Mouse (Mus musculus): ENCODE measurements at regions not wholly inside any gene's neighbourhood (a gene's known extent, or its start where the extent isn't known, plus 50 kb on each side); places are given as distances from the start of the nearest gene placed in this dataset.

DNA sequence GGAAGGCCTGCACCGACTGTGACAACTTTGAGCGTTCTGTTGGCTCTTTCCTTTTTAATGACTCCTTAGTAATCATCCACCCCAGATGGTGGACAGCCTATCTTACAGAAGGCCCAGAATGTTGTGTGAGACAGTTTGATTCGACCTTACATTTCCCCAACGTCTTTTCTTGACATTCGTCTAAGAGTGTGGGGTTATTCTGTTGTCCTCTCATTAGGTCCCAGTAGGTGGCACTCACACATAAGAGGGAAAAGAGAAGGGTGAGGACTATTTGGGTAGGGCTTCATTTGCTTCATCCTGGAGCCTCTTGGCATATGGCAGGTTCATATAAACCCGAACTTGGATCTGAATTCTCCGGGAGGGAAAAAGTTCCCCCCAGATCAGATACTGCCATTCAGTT, 104.4 kb downstream of the Stk35 start:
- no peak overlapping the region for H3K4me3 ChIP-seq (ENCODE audit: low read length)

DNA sequence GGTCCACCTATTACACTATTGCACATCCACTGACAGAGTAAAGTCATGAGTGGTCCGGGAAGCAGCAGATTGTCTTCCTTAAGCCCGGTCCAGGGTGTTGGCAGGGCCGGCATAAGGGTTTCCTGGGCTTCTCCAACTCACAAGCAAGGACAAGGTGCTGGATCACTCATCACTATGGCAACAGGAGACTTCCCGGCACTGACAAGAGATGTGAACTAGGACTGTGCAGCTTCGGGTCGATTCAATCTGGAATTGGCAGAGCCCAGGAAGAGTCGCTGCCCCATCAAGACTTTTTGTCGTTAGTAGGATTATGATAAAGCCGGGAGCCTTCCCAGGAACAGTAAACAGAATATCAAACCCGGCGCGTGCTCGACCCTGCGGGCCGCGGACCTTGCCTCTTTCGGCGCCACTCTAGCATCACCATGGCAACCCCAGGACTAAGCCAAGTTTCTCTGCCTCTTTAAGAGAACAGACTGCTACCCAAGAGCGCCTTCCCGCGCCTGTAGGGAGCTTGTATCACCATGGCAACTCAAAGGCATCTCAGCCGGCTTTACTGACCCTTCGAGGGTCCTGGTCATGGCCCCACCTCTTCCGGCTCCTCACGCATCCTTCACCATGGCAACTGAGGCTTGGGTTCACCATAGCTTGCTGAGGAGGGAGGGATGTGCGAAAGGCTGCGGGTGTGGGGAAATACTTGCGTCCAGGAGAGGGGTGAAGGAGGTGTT, 103.3 kb upstream of the Tgm3 start:
- Histone ChIP-seq H3K9me3 (ENCODE audit: control insufficient read depth, low read length) (no peaks in the 10 kb centered on the region), H3K36me3 (ENCODE audit: control insufficient read depth, insufficient read depth, low read length) (no peaks in the 10 kb centered on the region), H3K27me3 (ENCODE audit: control insufficient read depth, insufficient read depth, low read depth, low read length) (no peaks in the 10 kb centered on the region; the same call in 1 of the 2 replicates), H3K4me2 (ENCODE audit: low read depth, low read length) (peak overlapping the region; percentile 33), H3K4me1 (replicated peaks; ENCODE audit: control insufficient read depth, insufficient read depth, low read length) (peaks cover 5% of the 10 kb centered on the region; the same call in 1 of the 2 replicates), H3K4me3 (ENCODE audit: low read length) (peak overlapping the region; percentile 14), H3K27ac (ENCODE audit: low read length) (no peak overlapping the region), H3K9ac (ENCODE audit: low read length) (no peak overlapping the region)
- peak; percentile 78 for ATAC-seq (ENCODE audit: low read depth)
- 2% methylated on average over 28 of the region's 28 CpGs for WGBS

More for the DNA sequence above, 104.4 kb downstream of the Stk35 start:
- no peaks in the 10 kb centered on the region for H3K9me3 ChIP-seq (ENCODE audit: control insufficient read depth, low read length)
- H3K9ac ChIP-seq (ENCODE audit: low read length), result no peak overlapping the region
- no peak for ATAC-seq (ENCODE audit: low read depth)
- no peaks in the 10 kb centered on the region; the same call in 1 of the 2 replicates for H3K27me3 ChIP-seq (ENCODE audit: control insufficient read depth, insufficient read depth, low read depth, low read length)
- H3K4me2 ChIP-seq (ENCODE audit: low read depth, low read length), result no peak overlapping the region
- H3K27ac ChIP-seq (ENCODE audit: low read length), result no peak overlapping the region
- H3K36me3 ChIP-seq (ENCODE audit: control insufficient read depth, insufficient read depth, low read length), result no peaks in the 10 kb centered on the region
- H3K4me1 ChIP-seq (replicated peaks; ENCODE audit: control insufficient read depth, insufficient read depth, low read length), result peaks cover 5% of the 10 kb centered on the region; the same call in 1 of the 2 replicates
- WGBS, result 42% methylated on average over 7 of the region's 7 CpGs

DNA sequence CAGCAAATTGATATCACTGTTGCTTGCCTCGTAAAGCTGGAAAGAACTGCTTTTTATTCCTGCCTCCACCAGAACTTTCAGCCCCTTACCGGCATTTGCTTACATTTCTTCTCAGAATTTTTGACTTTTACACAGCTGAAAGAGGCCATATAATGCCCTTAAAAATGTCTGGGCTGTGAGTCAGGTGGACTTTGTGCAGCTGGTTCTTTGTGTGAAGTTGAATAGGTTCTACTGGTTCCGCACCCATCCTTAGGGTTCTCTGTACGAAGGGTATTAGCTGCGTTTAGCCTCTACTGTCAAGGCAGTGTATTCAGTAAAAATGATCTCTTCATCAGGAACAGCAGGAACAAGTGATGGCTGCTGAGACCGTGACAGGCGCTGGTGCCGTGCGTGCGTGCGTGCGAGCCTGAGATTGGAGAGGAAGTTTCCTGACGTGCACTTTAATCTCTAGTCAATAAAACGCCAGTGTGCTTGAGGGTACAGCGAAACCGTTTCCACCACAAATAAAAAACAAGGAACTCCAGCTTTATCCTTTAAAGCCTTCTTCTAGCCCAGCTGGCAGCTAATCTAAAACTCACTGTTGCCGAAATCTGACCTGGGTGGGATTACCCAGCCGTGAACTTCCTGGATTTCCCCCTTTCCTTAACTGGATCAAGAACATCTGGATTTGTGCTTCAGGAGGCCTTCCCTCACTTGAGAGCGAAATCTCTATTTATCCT, 100.8 kb upstream of the Tgm3 start:
- no peaks in the 10 kb centered on the region for H3K36me3 ChIP-seq (ENCODE audit: control insufficient read depth, insufficient read depth, low read length)
- H3K4me2 ChIP-seq (ENCODE audit: low read depth, low read length), result no peak overlapping the region
- H3K9ac ChIP-seq (ENCODE audit: low read length), result no peak overlapping the region
- no peak for ATAC-seq (ENCODE audit: low read depth)
- WGBS, result 44% methylated on average over 19 of the region's 19 CpGs
- H3K27me3 ChIP-seq (ENCODE audit: control insufficient read depth, insufficient read depth, low read depth, low read length), result no peaks in the 10 kb centered on the region; the same call in 1 of the 2 replicates
- H3K4me1 ChIP-seq (replicated peaks; ENCODE audit: control insufficient read depth, insufficient read depth, low read length), result peaks cover 5% of the 10 kb centered on the region; the same call in 1 of the 2 replicates
- no peak overlapping the region for H3K4me3 ChIP-seq (ENCODE audit: low read length)
- H3K27ac ChIP-seq (ENCODE audit: low read length), result no peak overlapping the region
- no peaks in the 10 kb centered on the region for H3K9me3 ChIP-seq (ENCODE audit: control insufficient read depth, low read length)

DNA sequence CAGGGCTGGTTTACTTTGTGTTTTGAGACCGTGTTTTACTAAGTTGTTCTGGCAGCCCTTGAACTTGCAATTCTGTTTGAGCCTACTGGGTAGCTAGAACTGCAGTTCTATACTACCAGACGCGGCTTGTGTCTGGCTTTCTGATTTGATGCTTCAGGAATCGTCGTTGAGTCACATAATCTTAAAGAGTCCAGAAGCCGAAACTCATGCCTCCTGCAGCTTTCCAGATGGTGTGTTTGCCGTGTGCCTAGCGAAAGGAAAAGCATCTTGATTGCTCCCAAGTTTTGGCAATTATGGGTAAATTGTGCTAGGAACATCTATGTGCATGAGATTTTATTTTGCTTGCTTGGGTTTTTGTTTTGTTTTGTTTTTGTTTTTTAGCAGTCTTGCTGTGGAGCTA, 99.6 kb upstream of the Tgm3 start:
- H3K4me2 ChIP-seq (ENCODE audit: low read depth, low read length), result no peak overlapping the region
- no peak overlapping the region for H3K27ac ChIP-seq (ENCODE audit: low read length)
- no peak overlapping the region for H3K9ac ChIP-seq (ENCODE audit: low read length)
- peaks cover 5% of the 10 kb centered on the region; the same call in 1 of the 2 replicates for H3K4me1 ChIP-seq (replicated peaks; ENCODE audit: control insufficient read depth, insufficient read depth, low read length)
- WGBS, result 68% methylated on average over 8 of the region's 8 CpGs
- H3K9me3 ChIP-seq (ENCODE audit: control insufficient read depth, low read length), result no peaks in the 10 kb centered on the region
- H3K36me3 ChIP-seq (ENCODE audit: control insufficient read depth, insufficient read depth, low read length), result no peaks in the 10 kb centered on the region
- no peaks in the 10 kb centered on the region; the same call in 1 of the 2 replicates for H3K27me3 ChIP-seq (ENCODE audit: control insufficient read depth, insufficient read depth, low read depth, low read length)
- H3K4me3 ChIP-seq (ENCODE audit: low read length), result no peak overlapping the region
- ATAC-seq (ENCODE audit: low read depth), result no peak

DNA sequence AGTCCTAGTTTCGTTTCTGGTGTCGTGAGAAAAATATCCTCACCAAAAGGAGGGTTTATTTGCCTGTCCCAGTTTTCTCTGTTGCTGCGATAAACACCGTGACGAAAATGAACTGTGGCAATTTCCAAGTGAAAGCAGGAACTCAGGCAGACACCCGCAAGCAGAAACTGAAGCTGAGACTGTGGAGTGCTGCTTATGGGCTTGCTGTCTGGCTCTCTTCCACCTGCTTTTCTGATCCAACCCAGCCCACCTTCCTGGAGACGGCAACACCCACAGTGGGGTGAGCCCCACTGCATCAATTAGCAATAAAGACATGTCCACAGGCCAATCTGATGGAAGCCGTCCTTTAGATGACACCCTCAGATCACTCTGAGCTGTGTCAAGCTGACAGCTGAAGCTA, 97.9 kb upstream of the Tgm3 start:
- H3K27me3 ChIP-seq (ENCODE audit: control insufficient read depth, insufficient read depth, low read depth, low read length), result no peaks in the 10 kb centered on the region; the same call in 1 of the 2 replicates
- ATAC-seq (ENCODE audit: low read depth), result no peak
- no peaks in the 10 kb centered on the region for H3K36me3 ChIP-seq (ENCODE audit: control insufficient read depth, insufficient read depth, low read length)
- H3K4me3 ChIP-seq (ENCODE audit: low read length), result no peak overlapping the region
- no peak overlapping the region for H3K4me2 ChIP-seq (ENCODE audit: low read depth, low read length)
- no peak overlapping the region for H3K9ac ChIP-seq (ENCODE audit: low read length)
- H3K9me3 ChIP-seq (ENCODE audit: control insufficient read depth, low read length), result no peaks in the 10 kb centered on the region
- WGBS, result 77% methylated on average over 8 of the region's 8 CpGs
- H3K27ac ChIP-seq (ENCODE audit: low read length), result no peak overlapping the region
- H3K4me1 ChIP-seq (replicated peaks; ENCODE audit: control insufficient read depth, insufficient read depth, low read length), result no peaks in the 10 kb centered on the region; the same call in 1 of the 2 replicates

DNA sequence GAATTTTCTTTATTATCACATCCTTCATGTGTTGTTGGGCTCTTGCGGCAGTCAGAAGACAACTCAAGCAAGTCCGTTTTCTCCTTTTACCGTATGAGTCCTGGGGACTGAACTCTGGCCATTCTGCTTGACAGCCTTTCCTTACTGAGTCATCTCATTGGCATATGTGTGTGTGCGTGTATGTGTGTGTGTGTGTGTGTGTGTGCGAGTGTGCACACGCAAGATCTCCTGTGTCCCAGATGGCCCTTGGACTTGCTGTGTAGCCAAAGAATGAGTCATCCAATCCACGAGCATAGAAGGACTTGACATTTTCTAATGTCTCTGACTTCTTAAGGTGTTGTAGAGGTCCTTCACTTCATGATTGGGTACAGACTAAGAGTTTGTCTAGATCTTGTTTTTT, 95.7 kb upstream of the Tgm3 start:
- Histone ChIP-seq H3K9me3 (ENCODE audit: control insufficient read depth, low read length) (no peaks in the 10 kb centered on the region), H3K9ac (ENCODE audit: low read length) (no peak overlapping the region), H3K4me3 (ENCODE audit: low read length) (no peak overlapping the region), H3K27me3 (ENCODE audit: control insufficient read depth, insufficient read depth, low read depth, low read length) (no peaks in the 10 kb centered on the region), H3K27ac (ENCODE audit: low read length) (no peak overlapping the region), H3K36me3 (ENCODE audit: control insufficient read depth, insufficient read depth, low read length) (no peaks in the 10 kb centered on the region), H3K4me2 (ENCODE audit: low read depth, low read length) (no peak overlapping the region), H3K4me1 (replicated peaks; ENCODE audit: control insufficient read depth, insufficient read depth, low read length) (no peaks in the 10 kb centered on the region)
- ATAC-seq (ENCODE audit: low read depth), result no peak
- WGBS, result 87% methylated on average over 7 of the region's 7 CpGs

DNA sequence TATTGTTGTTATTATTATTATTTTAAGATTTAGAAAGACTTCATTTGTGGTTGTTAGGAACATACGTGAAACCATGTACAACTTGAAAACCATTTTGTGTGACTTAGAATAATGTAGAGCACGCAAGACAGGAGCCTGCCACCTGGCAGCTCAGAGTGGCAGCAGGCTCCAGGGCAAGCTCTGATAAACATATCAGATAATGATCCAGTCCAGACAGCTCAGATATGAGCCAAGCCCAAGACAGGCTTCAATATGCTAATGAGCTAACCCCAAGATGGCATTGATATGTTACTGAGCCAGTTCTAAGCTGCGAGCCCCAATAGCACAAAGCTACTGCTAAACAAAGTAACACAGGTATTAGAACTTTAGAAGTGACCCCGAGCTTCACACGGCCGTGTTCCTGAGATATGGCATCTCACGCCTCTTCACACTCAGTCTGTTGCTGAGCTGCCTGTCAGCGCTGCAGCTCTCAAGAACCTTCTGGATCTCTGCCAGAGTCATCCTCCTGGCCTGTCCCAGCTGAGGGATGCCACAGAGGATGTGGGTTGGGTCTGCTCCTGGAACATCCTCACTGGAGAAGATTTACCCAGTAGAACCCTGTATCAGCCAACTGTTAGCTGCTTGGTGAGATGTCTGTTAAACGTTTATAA, 93.9 kb upstream of the Tgm3 start:
- Histone ChIP-seq H3K27me3 (ENCODE audit: control insufficient read depth, insufficient read depth, low read depth, low read length) (no peaks in the 10 kb centered on the region), H3K4me2 (ENCODE audit: low read depth, low read length) (no peak overlapping the region), H3K9ac (ENCODE audit: low read length) (no peak overlapping the region), H3K36me3 (ENCODE audit: control insufficient read depth, insufficient read depth, low read length) (no peaks in the 10 kb centered on the region), H3K4me3 (ENCODE audit: low read length) (no peak overlapping the region), H3K9me3 (ENCODE audit: control insufficient read depth, low read length) (no peaks in the 10 kb centered on the region), H3K27ac (ENCODE audit: low read length) (no peak overlapping the region), H3K4me1 (replicated peaks; ENCODE audit: control insufficient read depth, insufficient read depth, low read length) (no peaks in the 10 kb centered on the region)
- 59% methylated on average over 9 of the region's 9 CpGs for WGBS
- no peak for ATAC-seq (ENCODE audit: low read depth)

DNA sequence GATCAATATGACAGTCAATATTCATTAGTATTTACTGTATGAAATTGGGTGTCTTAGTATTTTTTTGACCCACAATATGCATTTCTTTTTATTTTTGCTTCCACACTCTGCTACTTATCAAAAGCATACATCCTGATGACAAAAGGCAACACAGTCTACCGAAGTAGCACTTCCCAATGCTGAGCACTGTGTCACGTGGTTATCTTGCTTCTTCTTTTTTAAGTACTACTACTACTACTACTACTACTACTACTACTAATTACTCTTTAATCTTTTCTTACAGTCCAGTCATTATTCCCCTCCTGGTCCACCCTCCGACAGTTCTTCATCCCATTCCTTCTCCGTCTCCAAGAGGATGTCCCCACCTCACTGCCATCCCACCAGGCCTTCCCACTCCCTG, 92.6 kb upstream of the Tgm3 start:
- H3K9me3 ChIP-seq (ENCODE audit: control insufficient read depth, low read length), result no peaks in the 10 kb centered on the region
- no peak overlapping the region for H3K27ac ChIP-seq (ENCODE audit: low read length)
- WGBS, result 83% methylated on average over 4 of the region's 4 CpGs
- H3K4me2 ChIP-seq (ENCODE audit: low read depth, low read length), result no peak overlapping the region
- ATAC-seq (ENCODE audit: low read depth), result no peak
- no peaks in the 10 kb centered on the region for H3K27me3 ChIP-seq (ENCODE audit: control insufficient read depth, insufficient read depth, low read depth, low read length)
- H3K9ac ChIP-seq (ENCODE audit: low read length), result no peak overlapping the region
- H3K36me3 ChIP-seq (ENCODE audit: control insufficient read depth, insufficient read depth, low read length), result no peaks in the 10 kb centered on the region
- no peak overlapping the region for H3K4me3 ChIP-seq (ENCODE audit: low read length)
- H3K4me1 ChIP-seq (replicated peaks; ENCODE audit: control insufficient read depth, insufficient read depth, low read length), result no peaks in the 10 kb centered on the region

DNA sequence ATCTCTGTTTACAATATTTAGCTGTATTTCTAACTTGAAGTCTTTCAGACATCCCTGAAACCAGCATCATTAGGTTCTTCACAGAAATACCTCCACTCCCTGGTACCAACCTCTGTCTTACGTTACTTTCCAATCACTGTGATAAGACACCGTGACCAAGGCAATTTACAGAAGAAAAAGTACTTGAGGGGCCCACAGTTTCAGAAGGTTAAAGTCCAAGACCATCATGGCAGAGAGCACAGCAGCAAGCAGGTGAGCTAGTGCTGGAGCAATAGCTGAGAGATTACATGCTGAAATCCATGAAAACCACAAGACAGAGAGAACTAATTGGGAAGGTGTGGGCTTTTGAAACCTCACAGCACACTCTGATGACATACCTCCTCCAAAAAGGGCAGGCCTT, 84.9 kb upstream of the Tgm3 start:
- no peaks in the 10 kb centered on the region for H3K36me3 ChIP-seq (ENCODE audit: control insufficient read depth, insufficient read depth, low read length)
- no peak overlapping the region for H3K27ac ChIP-seq (ENCODE audit: low read length)
- no peaks in the 10 kb centered on the region for H3K27me3 ChIP-seq (ENCODE audit: control insufficient read depth, insufficient read depth, low read depth, low read length)
- no peak overlapping the region for H3K4me3 ChIP-seq (ENCODE audit: low read length)
- H3K9me3 ChIP-seq (ENCODE audit: control insufficient read depth, low read length), result no peaks in the 10 kb centered on the region
- 68% methylated on average over 2 of the region's 2 CpGs for WGBS
- H3K4me1 ChIP-seq (replicated peaks; ENCODE audit: control insufficient read depth, insufficient read depth, low read length), result no peaks in the 10 kb centered on the region
- H3K9ac ChIP-seq (ENCODE audit: low read length), result no peak overlapping the region
- no peak for ATAC-seq (ENCODE audit: low read depth)
- no peak overlapping the region for H3K4me2 ChIP-seq (ENCODE audit: low read depth, low read length)
